Mouse (Mus musculus) kidney, postnatal 4 days (tissue): Measurements from ENCODE around the gene Rnf227.
"Not testable (repeated sequence)": the region's sequence is repeated elsewhere in the genome, so short reads cannot be mapped to it uniquely, and the experiment has no call there.

Source experiments
- DNase-seq, 2 experiments: peaks; one replicate each; pipeline ENCODE4 v3.0.0; 2021; ENCODE audit warnings: mixed read lengths in 2 of 2

The Rnf227 gene

GRCm38 (mm10) chr11:69340161-69341131, at the start of gene Rnf227:
Gene Rnf227 (plus strand): TSS chr11:69340461.
- peak; percentile 81 to 87 for DNase-seq

- DNase-seq, result no peak
Observed at GRCm38 (mm10) chr11:69291111-69291510, 49.1 kb upstream of the Rnf227 start.

DNA sequence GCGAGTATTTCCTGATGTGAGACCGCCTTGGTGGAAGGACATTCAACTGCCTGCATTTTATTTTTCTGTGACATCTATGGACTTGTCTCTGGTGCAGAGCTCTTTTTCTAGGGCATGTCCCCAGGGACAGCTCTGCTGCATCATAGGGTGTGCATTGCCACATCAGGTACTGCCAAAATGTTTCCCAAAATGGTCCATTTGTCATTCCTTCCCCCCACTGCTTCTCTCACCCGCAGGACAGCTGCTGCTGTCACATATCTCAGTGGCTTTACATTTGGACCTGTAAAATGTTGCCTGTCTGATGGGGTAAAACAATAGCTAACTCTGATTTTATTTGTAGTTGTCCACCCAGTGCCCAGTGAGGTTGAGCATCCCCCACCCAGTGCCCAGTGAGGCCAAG, 45.0 kb upstream of the Rnf227 start:
- no peak for DNase-seq

- DNase-seq, result no peak
Observed at GRCm38 (mm10) chr11:69297799-69298198, 42.5 kb upstream of the Rnf227 start.

DNA sequence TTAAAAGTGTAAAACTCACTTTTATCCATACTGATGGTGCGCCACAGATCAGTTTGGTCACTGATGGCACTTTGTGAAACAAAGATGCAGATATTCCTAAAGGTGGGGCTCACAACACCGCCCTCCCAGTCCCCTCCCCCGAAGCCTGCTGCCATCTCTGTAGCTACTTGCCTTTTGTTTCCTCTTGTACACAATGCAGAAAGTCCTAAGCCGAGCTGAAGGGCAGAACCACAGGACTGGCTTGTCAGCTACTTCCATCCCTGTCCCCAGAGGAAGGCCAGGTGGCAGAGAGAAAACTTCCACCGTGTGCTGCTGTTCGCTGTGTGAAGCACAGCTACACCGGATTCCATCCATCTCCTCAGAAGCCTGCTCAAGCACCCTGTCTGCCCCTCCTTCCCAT, 42.0 kb upstream of the Rnf227 start:
- no peak for DNase-seq

- no peak for DNase-seq
Observed at GRCm38 (mm10) chr11:69302817-69303216, 37.4 kb upstream of the Rnf227 start.

DNA sequence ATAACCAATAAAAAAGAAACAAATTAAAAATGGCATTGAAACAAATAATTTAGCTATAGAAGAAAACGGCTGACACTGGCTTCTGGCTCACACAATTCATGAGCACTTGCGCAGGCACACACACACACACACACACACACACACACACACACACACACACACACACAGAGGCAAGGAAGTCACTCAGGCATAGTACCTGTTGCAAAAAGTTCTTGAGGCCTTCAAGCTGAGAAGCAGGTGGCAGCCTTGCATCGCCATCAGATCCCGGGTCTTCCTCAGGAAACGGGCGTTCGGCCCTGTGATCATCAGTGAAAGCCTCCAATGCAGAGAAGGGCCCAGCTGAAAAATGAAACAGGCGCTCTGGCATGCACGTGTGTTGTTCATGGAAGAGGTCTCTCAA, 35.0 kb upstream of the Rnf227 start:
- peak in 1 of 2 experiments; percentile 8 for DNase-seq

DNA sequence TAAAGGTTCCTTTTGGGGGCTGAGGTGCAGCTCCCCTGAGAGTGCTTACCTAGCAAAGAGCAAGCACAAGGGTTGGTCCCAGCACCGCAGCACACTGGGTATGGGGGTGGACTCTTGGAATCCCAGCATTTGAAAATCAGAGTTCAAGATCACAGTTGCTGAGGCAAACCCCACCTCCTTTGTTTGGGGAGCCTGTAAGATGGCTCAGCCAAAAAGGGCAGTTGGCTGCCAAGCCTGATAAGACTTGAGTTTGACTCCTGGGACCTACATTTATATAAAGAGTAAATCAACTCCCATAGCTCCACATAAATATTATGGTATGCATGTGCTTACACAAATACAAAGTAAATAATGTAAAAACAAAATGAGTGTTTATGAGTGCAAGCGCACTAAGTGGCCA, 34.2 kb upstream of the Rnf227 start:
- no peak for DNase-seq

DNA sequence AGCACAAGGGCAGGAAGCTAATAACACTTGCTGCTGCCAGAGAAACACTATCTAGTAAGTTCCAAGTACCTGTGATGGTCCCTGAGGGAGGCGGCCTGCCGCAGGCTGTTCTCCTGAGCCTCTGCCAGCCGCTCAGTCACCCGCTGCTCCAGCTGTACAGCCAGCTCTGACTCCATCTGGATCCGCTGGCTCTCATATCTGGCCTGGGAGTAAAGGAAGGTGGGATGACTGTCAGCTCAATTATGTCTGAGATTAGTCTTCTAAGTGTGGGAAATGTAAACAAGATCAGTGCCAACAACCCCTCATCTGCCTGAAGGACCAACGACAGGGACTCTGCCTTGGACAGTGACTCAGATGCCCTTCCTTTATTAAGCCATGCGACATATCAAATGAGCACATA, 29.0 kb upstream of the Rnf227 start:
- no peak for DNase-seq

GRCm38 (mm10) chr11:69316361-69316760, 23.9 kb upstream of the Rnf227 start:
- DNase-seq, result no peak

DNA sequence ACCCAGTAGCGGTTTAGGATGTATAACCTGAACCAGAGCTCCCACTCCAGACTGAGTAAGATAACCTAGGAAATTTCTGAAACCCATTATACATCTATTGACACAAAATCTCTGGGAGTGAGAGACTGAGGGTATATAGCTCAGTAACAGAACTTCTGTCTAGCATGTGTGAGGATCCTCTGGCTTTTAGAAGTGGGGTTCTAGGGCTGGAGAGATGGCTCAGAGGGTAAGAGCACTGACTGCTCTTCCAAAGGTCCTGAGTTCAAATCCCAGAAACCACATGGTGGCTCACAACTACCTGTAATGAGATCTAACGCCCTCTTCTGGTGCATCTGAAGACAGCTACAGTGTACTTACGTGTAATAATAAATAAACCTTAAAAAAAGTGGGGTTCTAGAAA, 22.3 kb upstream of the Rnf227 start:
- DNase-seq, result not testable (repeated sequence)

GRCm38 (mm10) chr11:69321580-69321979, 18.7 kb upstream of the Rnf227 start:
- no peak for DNase-seq

DNA sequence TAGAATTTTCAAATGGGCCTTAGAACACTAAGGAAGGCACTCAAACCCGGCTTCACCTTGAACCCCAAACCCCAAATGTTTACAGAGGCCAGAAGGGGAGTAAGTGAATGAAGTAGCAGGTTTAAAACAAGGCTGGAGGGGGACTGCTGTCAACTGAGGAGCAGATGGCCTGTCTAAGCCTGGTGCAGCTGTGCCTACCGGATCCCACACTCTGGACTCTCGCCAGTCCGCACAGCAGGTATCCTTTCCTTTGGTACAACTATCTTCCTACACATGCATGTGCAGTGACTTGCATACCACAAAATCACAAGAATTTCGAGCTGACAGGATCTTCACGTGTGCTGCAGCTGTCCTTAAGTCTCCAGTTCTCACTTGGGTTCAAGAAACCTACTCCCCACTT, 18.3 kb upstream of the Rnf227 start:
- DNase-seq, result no peak

- peak in 1 of 2 experiments; percentile 33 for DNase-seq
Observed at GRCm38 (mm10) chr11:69322693-69323471, 17.4 kb upstream of the Rnf227 start.

- DNase-seq, result peak; percentile 99 to 100
Observed at GRCm38 (mm10) chr11:69323667-69324111, 16.6 kb upstream of the Rnf227 start, which contains the start of the genes Cntrob and Trappc1. Gene Cntrob (minus strand): TSS chr11:69323775. Gene Trappc1 (plus strand): TSS chr11:69323980.

DNA sequence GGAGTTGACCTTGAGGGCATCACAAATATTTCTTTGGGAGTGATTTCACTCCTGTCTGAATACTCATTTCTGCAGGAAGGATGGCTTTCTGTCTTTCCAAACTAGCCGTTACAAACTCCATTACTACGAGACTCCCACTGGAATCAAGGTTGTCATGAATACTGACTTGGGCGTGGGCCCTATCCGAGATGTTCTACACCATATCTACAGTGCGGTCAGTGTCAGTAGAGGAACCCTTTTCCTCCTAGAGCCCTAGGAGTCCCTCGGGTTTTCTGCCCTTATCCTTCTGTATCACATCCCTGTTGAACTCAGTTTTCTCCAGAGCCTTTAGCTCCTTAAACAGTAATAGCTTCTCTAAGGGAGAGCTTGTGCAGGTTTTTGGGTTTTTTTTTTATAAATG, 15.5 kb upstream of the Rnf227 start:
- no peak for DNase-seq

GRCm38 (mm10) chr11:69325628-69326407, 14.4 kb upstream of the Rnf227 start, which contains the start of gene Kcnab3:
Gene Kcnab3 (plus strand): TSS chr11:69326258.
- peak; percentile 90 to 93 for DNase-seq

- DNase-seq, result peak; percentile 49 to 68
Observed at GRCm38 (mm10) chr11:69326408-69327156, 13.7 kb upstream of the Rnf227 start.

DNA sequence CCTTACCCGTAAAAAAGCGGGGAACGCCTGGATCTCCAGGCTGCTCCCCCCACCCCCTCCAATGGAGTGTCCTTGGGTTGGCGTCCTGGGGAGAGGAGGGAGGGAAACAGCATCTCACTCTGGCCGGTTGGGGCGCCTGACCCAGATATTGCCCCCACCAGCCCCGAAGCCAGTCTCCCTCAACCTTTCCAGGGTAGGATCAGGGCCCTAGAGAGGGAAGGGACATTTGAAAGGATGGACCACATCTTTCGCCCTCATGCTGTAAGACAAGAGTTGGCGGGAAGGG, 13.2 kb upstream of the Rnf227 start:
- DNase-seq, result no peak

GRCm38 (mm10) chr11:69327648-69328047, 12.6 kb upstream of the Rnf227 start:
- no peak for DNase-seq

- no peak for DNase-seq
Observed at GRCm38 (mm10) chr11:69328517-69328916, 11.7 kb upstream of the Rnf227 start.

- no peak for DNase-seq
Observed at GRCm38 (mm10) chr11:69331152-69331551, 9.1 kb upstream of the Rnf227 start.
